7 mouse cellular contexts compared by ENCODE assay signal in the genomic region with DNA sequence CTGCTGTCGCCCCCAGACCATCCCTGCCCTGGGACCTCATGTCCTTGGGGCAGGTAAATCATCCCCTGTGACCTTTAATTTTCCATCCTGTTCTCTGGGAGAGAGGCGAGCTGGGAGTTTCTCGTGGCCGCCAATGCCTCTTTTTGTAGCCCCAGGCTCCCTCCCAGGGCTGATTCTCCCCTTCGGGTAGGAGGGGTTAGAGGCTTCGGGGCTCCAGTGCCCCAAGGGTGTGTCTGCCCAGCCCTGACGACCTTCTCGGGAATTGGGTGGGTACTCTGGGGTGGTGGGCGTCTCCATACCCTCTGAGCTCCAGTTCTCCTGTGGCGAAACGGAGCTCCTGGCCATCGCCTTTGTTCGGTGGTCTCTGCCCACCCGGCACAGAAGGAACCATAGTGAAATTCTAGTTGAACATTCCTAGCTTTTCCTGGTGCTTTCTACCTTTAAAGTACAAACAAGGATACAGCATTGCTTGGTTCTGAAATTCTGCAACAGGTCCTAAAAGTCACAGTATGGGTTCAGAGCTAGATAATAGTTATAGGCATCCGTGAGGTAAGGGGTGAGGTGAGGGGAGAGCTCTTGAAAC. TPM values are rescaled to one million over a fixed set of nuclear protein-coding genes. Genes with fewer than 3 reads are reported as not detected.
A peak's percentile ranks its signal among the peaks of the same experiment; 100 is the strongest.
DNase-seq lines count a peak whose midpoint lies in the region; ATAC-seq lines count a peak whose summit lies in the region.

No protein-coding gene starts in this region.

- no peaks in the 10 kb centered on the region for H3K9me3 ChIP-seq in neural tube, embryonic 11.5 days (ENCODE audit: control insufficient read depth, low read length)
- H3K9me3 ChIP-seq in forebrain, embryonic 11.5 days (ENCODE audit: control insufficient read depth, low read length), result no peaks in the 10 kb centered on the region
- no peaks in the 10 kb centered on the region for H3K9me3 ChIP-seq in limb, embryonic 13.5 days
- no peaks in the 10 kb centered on the region for H3K9me3 ChIP-seq in neural tube, embryonic 14.5 days (ENCODE audit: control insufficient read depth, low read length)

- ATAC-seq in neural tube, embryonic 11.5 days (ENCODE audit: insufficient read depth, low FRiP score, low TSS enrichment), result peak; percentile 56
- peak; percentile 64 for ATAC-seq in forebrain, embryonic 11.5 days (replicated peaks; ENCODE audit: low FRiP score)
- ATAC-seq in limb, embryonic 13.5 days (ENCODE audit: low FRiP score, low read depth), result peak; percentile 7; the same call in 1 of the 2 replicates
- peak; percentile 54 for ATAC-seq in neural tube, embryonic 14.5 days (ENCODE audit: low read depth)

- no peaks in the 10 kb centered on the region for H3K27me3 ChIP-seq in neural tube, embryonic 11.5 days (ENCODE audit: control insufficient read depth, insufficient read depth, low read length)
- H3K27me3 ChIP-seq in forebrain, embryonic 11.5 days (ENCODE audit: control insufficient read depth, insufficient read depth, low read length), result no peaks in the 10 kb centered on the region
- no peaks in the 10 kb centered on the region for H3K27me3 ChIP-seq in limb, embryonic 13.5 days
- H3K27me3 ChIP-seq in neural tube, embryonic 14.5 days (ENCODE audit: control insufficient read depth, insufficient read depth, low read length), result no peaks in the 10 kb centered on the region

- H3K4me1 ChIP-seq in neural tube, embryonic 11.5 days (ENCODE audit: control insufficient read depth, insufficient read depth, low read length), result peaks cover 8% of the 10 kb centered on the region
- H3K4me1 ChIP-seq in forebrain, embryonic 11.5 days (replicated peaks; ENCODE audit: control insufficient read depth, insufficient read depth, low read length), result peaks cover 11% of the 10 kb centered on the region; the same call in 1 of the 2 replicates
- H3K4me1 ChIP-seq in limb, embryonic 13.5 days, result peaks cover 42% of the 10 kb centered on the region
- peaks cover 14% of the 10 kb centered on the region; the same call in 1 of the 2 replicates for H3K4me1 ChIP-seq in neural tube, embryonic 14.5 days (ENCODE audit: control insufficient read depth, insufficient read depth, low read length)

- DNase-seq in neural tube, embryonic 11.5 days (ENCODE audit: low spot score), result no peak
- no peak for DNase-seq in neural tube, embryonic 10.5 days (ENCODE audit: extremely low spot score, low spot score)
- DNase-seq in forebrain, embryonic 11.5 days (ENCODE audit: low spot score), result no peak
- DNase-seq in urinary bladder, postnatal 10 days (ENCODE audit: low spot score), result no peak
- no peak for DNase-seq in thymus, postnatal 14 days

- peak overlapping the region; percentile 84 for H3K4me2 ChIP-seq in neural tube, embryonic 11.5 days (ENCODE audit: low read depth)
- peak overlapping the region; percentile 91 for H3K4me2 ChIP-seq in forebrain, embryonic 11.5 days (ENCODE audit: low read depth, low read length, severe bottlenecking)
- peak overlapping the region; percentile 84 for H3K4me2 ChIP-seq in limb, embryonic 13.5 days (replicated peaks)
- peak overlapping the region; percentile 86 for H3K4me2 ChIP-seq in neural tube, embryonic 14.5 days (ENCODE audit: low read depth, low read length)

- H3K4me3 ChIP-seq in neural tube, embryonic 11.5 days (ENCODE audit: low read depth, low read length), result peak overlapping the region; percentile 69
- H3K4me3 ChIP-seq in forebrain, embryonic 11.5 days (ENCODE audit: low read depth, low read length), result peak overlapping the region; percentile 54
- H3K4me3 ChIP-seq in limb, embryonic 13.5 days, result peak overlapping the region; percentile 77
- peak overlapping the region; percentile 73 for H3K4me3 ChIP-seq in neural tube, embryonic 14.5 days (ENCODE audit: low read depth, low read length)

- 0% methylated on average over 15 of the region's 15 CpGs for WGBS in neural tube, embryonic 11.5 days
- 1% methylated on average over 15 of the region's 15 CpGs for WGBS in forebrain, embryonic 11.5 days
- under 1% methylated on average over 15 of the region's 15 CpGs for WGBS in limb, embryonic 13.5 days
- 1% methylated on average over 15 of the region's 15 CpGs for WGBS in neural tube, embryonic 14.5 days

- H3K27ac ChIP-seq in neural tube, embryonic 11.5 days (ENCODE audit: low read depth, low read length), result peak overlapping the region; percentile 91; the same call in 1 of the 2 replicates
- H3K27ac ChIP-seq in forebrain, embryonic 11.5 days (ENCODE audit: low read depth, low read length), result peak overlapping the region; percentile 58
- H3K27ac ChIP-seq in limb, embryonic 13.5 days, result peak overlapping the region; percentile 98
- peak overlapping the region; percentile 85 for H3K27ac ChIP-seq in neural tube, embryonic 14.5 days (ENCODE audit: low read depth, low read length)

- peak overlapping the region; percentile 83 for H3K9ac ChIP-seq in neural tube, embryonic 11.5 days (ENCODE audit: low read length)
- H3K9ac ChIP-seq in forebrain, embryonic 11.5 days (ENCODE audit: low read length), result peak overlapping the region; percentile 78
- H3K9ac ChIP-seq in limb, embryonic 13.5 days, result peak overlapping the region; percentile 88
- H3K9ac ChIP-seq in neural tube, embryonic 14.5 days (replicated peaks; ENCODE audit: low read depth, low read length), result peak overlapping the region; percentile 86

- no peaks in the 10 kb centered on the region for H3K36me3 ChIP-seq in neural tube, embryonic 11.5 days (ENCODE audit: control insufficient read depth, insufficient read depth, low read length)
- H3K36me3 ChIP-seq in forebrain, embryonic 11.5 days (ENCODE audit: control insufficient read depth, insufficient read depth, low read length), result no peaks in the 10 kb centered on the region
- H3K36me3 ChIP-seq in limb, embryonic 13.5 days, result no peaks in the 10 kb centered on the region
- H3K36me3 ChIP-seq in neural tube, embryonic 14.5 days (ENCODE audit: control insufficient read depth, insufficient read depth, low read length), result no peaks in the 10 kb centered on the region

RNA-seq across cellular contexts. Expression of gene Csrp2, which starts 0.9 kb away (rescaled TPM):
- 152 and 165 TPM in 2 replicates for polyA plus RNA-seq in neural tube, embryonic 11.5 days (2014; fragmentation: Nextera tagmentation; extraction: Ambion mirVana)
- polyA plus RNA-seq in forebrain, embryonic 11.5 days (2014; fragmentation: Nextera tagmentation; extraction: Ambion mirVana), result 169 and 173 TPM in 2 replicates
- polyA plus RNA-seq in limb, embryonic 13.5 days (2015; fragmentation: Nextera tagmentation; extraction: Ambion mirVana), result 207 and 225 TPM in 2 replicates
- polyA plus RNA-seq in neural tube, embryonic 14.5 days (2014; fragmentation: Nextera tagmentation; extraction: Ambion mirVana), result 137 and 169 TPM in 2 replicates

Comparison
In these comparisons a context has a peak if more than half of its experiments do, and no peak if none do; other contexts are left out.
1. ATAC-seq: peak in every context shown above with its lines; median percentile 64 in forebrain, embryonic 11.5 days; 56 in neural tube, embryonic 11.5 days; 54 in neural tube, embryonic 14.5 days; 7 in limb, embryonic 13.5 days.